Mouse (Mus musculus) lung, postnatal 0 days (tissue): ENCODE measurements at regions not wholly inside any gene's neighbourhood (a gene's known extent, or its start where the extent isn't known, plus 50 kb on each side); places are given as distances from the start of the nearest gene placed in this dataset.

Source experiments
- CTCF ChIP-seq: IDR thresholded peaks from 2 replicates; pipeline ENCODE4 v1.5.1; 2016; ENCODE audit warnings: antibody characterized with exemption, mild to moderate bottlenecking
- EP300 ChIP-seq: IDR thresholded peaks from 2 replicates; pipeline ENCODE4 v1.6.1; 2016; ENCODE audit warnings: antibody characterized with exemption, mild to moderate bottlenecking, control low read depth

GRCm38 (mm10) chr13:107904851-107905250, 139.4 kb upstream of the Smim15 start:
- TF ChIP-seq CTCF (no peak), EP300 (no peak)
